Mouse (Mus musculus) lung, postnatal 4 days (tissue): ENCODE results near the gene Fgfr2.
A peak's percentile ranks its signal among the peaks of the same experiment; 100 is the strongest.

ENCODE experiments used
- DNase-seq, 2 experiments: peaks; one replicate each; pipeline ENCODE4 v3.0.0; 2021

The Fgfr2 gene

DNA sequence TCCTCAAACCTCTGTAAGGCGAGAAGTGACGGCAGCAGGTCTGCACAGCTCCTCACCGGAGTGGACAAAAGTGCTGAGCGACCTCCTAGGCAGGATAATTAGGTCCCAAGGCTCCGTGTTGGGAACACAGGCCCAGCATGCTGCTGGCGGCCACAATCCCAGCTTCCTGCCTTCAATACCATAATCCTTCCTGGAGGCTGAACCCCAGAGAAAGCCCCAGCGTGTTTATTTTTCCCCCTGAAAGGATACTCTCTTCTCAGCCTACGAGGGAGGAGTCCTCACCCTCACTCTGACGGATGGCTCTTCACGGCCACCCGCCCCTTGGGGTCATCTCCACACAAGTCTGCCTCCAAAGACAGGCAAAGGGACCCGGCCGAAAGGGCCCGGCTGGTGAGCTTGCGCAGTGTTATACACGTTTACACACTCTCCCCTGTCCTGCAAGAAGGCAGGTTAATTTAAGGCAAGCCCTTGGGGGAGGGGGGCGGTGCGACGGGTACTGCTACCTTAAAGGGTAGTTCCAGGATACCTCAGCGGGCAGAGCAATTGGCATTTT, 2859.3 kb downstream of the Fgfr2 start:
- peak; percentile 38 to 63 for DNase-seq

GRCm38 (mm10) chr7:130263233-130263594, 2859.9 kb downstream of the Fgfr2 start:
- no peak for DNase-seq

DNA sequence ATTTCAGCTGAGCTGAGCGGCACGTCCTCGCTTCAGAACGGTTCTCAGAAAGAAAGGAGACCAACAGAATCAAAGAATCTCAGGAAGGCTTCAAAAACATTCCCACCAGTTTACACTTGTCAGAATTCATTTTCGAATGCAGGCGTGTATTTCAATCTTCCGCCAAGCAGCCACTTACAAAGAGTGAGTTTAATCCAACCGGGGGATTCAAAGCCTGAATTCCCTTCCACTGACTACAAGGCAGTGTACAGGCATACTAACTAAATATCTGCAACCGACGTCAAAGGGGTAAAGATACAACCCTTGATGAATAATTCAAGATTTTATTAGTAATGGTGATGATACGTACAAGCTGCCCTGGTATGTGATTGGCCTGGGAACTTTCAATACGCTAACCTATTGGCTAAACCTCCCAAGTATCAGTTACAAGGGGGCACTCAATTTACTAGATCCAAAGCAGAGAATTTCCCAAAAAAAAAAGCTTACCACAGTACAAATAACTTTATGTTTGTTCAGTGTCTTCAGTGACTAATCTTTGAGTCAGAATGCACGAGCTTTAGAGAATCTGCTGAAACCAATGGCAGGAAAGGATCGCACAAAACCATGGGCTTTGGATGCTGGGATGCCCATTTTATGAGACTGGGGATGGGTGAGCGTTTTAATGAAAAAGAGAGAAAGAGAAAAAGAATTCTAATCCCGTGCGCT, 2860.5 kb downstream of the Fgfr2 start:
- DNase-seq = no peak

DNA sequence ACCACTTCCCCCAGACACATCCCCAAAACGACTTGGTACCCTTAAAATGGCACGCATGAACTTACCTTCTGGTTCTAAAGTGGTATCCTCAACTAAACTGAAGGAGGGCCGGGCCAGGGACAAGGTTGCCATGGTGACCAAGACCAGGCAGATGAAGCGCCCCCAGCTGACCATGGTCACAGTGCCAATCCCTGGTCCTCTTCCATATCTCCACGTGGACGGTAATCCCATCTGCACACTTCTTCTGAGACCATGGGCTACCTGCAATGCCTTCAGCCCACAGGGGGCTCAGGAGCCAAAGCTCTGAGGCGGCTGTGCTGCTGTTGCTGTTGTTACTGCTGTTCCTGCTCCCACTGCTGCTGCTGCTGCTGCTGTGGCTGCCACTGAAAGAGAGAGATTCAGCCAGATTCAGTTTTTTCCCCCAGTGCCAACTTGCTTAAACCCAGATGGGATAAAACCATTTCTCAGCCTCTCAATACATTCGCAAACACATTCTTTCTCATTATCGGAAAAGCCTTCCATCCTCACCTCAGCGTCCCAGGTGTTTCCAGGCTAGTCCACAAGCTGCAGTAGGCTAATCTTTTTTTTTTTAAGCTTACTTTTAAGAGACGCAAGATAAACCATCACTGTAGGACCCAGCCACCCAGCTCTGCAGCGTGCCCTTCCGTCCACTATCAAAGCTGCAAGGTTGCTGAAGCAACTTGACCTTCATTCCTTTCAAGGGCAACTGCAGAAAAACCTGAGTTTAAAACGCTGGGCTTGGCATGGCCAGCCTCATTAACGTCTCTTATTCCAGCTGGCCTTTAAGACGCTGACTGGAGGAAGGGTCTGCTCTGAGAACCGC, 2861.2 kb downstream of the Fgfr2 start:
- no peak for DNase-seq

DNA sequence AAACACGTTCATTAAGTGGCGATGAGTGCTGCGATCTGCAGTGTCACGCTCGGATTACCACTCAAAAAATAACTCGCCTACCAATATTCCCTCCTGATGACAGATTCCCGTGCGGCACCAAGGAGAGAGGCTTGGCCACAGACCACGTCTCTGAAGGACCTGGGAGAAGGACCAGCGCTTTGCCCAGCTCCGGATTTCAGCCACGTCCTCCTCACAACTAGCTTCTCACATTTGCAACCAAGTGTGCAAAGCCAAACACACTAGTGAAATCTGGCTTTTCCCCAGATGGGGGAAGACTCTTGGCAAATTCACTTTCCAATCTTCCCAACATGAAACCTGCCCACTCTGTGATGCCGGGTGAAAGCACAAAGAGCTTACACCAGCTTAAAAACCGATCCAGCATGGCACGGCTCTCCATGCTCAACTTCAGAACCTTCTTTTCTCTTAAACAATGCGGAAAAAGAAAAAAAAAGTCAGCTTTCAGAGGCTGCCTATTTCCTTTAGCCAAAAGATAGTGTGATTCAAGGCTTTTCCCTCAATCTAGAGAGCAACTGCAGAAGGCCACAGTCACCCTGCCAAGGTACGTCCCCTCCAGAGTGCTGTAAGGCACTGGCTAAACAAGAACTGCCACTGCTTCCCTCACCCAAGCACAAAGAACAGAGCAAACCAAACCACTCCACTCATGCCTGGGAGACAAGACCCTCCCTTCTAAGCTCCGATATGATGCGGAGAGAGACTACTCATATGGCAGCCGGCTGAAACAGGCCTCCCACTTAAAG, 2862.1 kb downstream of the Fgfr2 start:
- DNase-seq = no peak

GRCm38 (mm10) chr7:130260060-130260459, 2863.1 kb downstream of the Fgfr2 start:
- DNase-seq = no peak

DNA sequence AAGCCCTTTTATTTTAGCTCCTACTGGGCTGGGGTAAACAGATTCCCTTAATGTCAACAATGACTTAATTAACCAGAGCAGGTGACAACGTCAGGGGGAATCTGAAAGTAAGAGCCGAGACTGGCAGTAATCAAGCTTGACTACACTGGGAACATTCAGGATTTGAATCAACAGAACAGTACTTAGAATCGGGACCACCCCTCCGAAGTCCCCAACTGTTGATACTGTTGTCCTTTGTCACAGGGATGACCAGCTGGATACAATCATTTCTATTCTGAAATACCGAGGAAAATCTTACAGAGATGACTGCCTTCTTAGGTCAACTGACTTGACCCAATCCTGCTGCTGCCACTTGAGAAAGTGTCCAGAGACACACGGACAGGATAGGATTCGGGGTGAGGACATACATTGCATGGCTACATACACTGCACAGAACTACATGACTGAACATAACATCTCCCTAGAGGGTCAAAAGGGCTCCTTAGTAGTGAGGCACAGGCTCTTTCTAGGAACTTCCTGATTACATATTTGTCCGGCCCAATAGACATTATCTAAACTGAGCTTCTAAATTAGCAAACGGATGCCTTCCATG, 2864.3 kb downstream of the Fgfr2 start:
- no peak for DNase-seq

DNA sequence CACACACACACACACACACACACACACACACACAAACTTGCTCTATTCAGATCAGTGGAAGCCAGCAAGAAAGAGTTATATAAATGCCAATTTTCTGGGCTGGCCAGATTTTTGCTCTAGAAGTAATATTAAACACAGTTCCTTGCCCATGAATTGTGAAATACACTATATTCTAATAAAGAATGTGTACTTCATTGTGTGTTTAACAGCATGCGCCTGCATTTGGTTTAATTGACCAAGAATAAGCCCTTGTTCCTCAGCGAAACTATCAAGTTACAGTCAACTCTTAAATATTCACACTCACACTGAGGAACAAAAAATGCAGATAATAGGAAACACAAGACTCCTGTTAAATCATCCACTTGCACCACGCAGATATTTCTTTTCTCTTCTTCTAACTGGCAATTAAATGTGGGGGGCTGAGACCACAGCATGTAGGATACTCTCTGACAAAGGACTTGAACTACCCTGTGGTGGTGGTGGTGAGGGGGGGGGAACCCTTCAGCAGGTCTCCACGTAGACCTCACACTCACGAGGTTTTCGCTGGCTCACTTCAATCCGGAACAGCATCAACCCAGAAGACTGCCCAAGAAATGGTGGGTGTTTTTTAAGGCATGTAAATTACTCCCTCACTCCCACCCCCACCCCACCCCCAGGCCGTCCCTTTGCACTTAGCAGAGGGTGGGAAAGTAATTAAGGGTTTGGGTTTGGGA, 2865.0 kb downstream of the Fgfr2 start:
- DNase-seq = no peak

DNA sequence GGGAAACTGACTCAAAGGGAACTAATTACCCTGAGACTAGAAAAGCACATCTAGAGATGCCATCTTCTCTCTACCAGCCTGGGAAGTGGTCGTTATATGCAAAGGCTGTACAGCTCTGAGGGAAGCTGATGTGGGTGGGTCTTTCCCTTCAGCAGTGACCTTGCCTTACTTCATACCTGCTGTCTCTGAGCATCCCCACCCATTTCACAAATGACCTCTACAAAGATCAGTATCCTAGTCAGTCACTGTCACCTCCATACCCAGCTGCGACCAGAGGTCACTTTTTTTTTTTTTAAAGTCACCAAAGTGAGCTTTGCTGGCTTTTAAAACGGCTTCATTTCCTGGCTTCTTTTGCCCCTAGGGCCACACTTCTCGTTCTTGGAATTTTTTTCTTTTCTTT, 2869.9 kb downstream of the Fgfr2 start:
- no peak for DNase-seq

GRCm38 (mm10) chr7:130251936-130252523, 2871.1 kb downstream of the Fgfr2 start:
- no peak for DNase-seq

DNA sequence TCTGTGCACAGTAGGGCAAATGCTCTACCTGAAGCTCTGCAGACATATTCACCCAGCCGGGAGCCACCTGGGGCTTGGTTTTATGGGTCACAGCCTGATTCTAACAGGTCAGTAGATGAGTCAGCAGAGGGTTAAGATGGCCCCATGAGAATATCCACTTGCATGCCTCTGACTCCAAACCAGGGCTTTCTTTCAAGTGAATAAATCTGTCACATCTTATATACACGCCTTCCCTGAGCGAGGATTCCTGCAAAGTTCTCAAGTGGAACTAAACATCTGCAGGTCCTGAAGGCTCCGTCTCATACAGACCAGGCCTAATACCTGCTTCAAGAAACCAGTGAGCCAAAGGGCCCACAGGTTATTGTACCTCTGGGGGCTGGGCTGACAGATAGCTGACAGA, 2872.2 kb downstream of the Fgfr2 start:
- no peak for DNase-seq

DNA sequence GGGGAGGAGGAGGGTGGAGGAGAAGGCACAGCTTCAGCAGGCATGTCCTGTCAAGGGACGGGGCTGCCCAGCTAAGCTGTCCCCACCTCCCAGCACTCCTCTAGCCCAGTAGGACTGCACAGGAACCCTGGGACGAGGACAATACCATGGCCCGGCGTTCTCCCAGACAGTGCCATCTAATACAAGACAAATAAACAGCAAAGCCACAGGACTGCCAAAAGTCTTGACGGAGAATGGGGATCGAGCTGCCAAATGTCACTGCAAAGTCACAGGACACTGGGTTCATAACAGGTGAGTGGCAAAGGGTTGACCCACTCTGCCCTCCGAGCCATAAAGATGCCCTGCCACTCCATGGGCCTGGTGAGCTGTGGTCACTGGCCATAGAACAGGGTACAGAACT, 2874.7 kb downstream of the Fgfr2 start:
- peak in 1 of 2 experiments; percentile 21 for DNase-seq

GRCm38 (mm10) chr7:130247831-130248230, 2875.3 kb downstream of the Fgfr2 start:
- peak in 1 of 2 experiments; percentile 41 for DNase-seq

- peak; percentile 44 to 73 for DNase-seq
Measured at GRCm38 (mm10) chr7:130246483-130246882, 2876.7 kb downstream of the Fgfr2 start.

DNA sequence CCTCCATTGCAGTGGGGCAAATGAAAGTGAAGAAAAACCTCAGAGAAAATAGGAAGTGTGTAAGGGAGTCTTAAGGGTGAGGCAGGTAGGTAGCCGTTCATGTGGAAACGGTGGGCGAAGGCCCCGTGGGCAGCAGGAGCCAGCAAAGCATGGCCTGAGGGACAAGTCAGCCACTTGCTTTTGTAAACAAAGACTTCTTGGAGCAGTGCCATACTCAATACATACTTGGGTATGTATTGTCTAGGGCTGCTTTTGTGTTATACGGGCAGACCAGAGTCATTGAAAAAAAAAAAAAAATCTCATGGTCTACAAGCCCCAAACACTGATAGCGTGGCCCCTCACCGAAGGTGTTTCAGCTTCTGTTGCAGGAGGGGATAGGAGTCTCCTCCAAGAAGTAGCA, 2878.6 kb downstream of the Fgfr2 start:
- DNase-seq = peak in 1 of 2 experiments; percentile 23

DNA sequence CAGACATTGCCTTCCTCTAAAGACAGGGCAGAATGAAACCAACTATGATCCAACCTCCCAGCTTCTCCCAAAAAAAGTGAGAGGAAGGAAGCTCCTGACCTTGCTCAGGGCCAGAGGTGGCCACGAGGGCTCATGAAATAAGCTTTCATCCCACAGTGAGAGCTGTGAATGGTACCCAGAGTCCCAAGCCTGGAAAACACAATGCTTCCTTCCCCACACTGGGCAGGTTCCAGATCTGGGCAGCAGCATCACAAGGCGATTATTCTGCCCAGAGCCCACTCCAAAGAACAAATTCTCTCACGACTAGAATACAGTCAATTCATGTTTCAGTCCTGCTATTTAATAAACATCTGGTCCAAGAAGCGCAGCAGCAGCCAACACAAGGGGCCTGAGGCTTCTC, 2879.3 kb downstream of the Fgfr2 start:
- no peak for DNase-seq

GRCm38 (mm10) chr7:130240191-130240590, 2883.0 kb downstream of the Fgfr2 start:
- no peak for DNase-seq

DNA sequence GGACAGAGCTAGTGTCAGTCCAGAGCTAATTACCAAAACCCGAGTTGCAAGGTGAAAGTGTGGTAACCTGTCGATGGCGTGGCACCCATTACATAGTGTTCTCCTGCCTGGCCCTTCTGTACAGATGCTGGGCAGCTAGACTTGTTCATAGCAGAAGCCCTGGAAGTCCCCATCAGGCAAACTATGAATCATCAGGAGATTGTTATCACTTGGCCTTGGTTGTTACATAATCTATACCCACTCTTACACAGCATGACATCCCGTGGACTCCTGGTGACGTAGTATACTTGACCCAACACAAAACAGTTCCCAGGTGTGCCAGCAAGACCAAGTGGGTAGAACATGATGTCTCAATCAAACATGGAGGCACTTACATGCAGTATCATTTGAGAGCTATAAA, 2885.9 kb downstream of the Fgfr2 start:
- DNase-seq = no peak

DNA sequence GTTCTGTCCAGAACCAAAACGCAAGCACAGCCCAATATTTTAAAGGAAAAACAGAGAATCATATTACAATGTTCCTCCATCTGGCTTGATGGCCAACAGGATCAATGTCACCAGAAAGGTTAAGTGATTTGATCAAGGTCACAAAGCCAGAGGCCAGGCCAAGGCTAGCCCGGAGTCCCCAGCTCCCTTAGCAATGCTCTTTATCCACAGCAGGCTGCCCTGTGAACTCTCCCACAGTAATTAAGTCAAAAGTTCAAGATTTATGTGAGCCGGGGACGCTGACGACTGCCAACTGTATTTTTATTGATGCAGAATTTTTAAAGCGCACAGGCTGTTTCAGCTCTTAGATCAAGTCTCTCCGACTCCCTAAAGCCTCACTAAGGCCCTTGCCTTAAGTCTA, 2889.4 kb downstream of the Fgfr2 start:
- no peak for DNase-seq

DNA sequence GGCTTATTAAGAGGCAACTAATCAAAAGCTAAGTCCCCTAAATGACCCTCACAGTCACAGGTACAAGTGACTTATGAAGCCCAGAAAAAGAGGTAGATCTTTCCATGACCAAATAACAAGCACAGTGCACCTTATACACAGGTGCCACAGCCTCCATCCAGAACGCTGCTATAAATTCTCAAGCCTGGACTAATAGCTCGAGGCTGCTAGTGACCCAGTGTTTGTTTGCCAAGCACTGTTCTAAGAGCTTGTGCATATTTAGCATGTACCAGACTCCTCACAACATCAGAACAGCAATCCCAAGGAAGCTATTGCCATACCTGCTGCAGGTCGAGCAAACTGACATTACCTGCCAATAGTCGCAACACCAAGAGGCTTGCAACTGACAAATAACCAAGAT, 2893.1 kb downstream of the Fgfr2 start:
- no peak for DNase-seq

- no peak for DNase-seq
Measured at GRCm38 (mm10) chr7:130225227-130225626, 2897.9 kb downstream of the Fgfr2 start.
